11 mouse cellular contexts compared by ENCODE assay signal in the genomic region with DNA sequence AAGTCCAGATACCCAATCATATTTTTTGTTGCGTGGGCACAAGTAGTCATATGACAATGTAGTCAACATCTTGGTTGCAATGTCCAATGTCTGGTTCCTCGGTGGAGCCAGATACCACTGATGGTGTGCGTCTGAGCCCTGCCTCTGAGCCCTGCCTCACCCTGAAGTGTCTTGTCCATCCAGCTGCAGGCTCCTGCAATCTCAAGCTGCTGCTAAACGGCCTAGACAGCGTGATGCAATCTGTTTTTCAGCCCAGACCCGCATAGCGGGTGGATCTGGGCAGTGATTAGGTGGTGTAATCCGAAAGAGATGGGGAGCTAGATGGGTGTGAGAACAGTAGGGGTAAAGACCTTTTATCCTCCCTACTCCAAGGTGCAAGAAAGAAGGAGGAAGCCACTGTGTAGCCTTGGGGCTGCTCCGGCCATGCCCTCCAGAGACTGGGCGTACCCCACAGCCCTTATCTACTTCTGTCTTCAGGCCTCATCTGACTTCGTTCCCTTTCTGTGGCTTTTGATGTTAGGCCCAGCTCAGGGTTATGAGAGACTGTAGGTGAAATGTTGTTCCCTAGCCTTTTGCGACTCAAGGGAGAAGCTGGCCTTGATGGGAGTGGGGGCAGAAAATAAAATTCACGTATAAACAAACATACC.
A peak's percentile ranks its signal among the peaks of the same experiment; 100 is the strongest.
DNase-seq lines count a peak whose midpoint lies in the region; ATAC-seq and TF ChIP-seq lines count a peak whose summit lies in the region.
"Had no signal": no experiment of that assay in that cellular context is flagged by ENCODE, and none has a peak within 500 bp of the region (broad histone marks: within the 10 kb centered on the region; RNA-seq: fewer than 3 reads in every experiment).

No protein-coding gene starts in this region.

- WGBS in intestine, postnatal 0 days = 48% methylated on average over 13 of the region's 13 CpGs
- 44% methylated on average over 13 of the region's 13 CpGs for WGBS in small intestine, adult 2 months

- no peak overlapping the region for H3K27ac ChIP-seq in intestine, postnatal 0 days (ENCODE audit: low read depth, low read length)
- peak overlapping the region; percentile 29; the same call in 1 of the 2 replicates for H3K27ac ChIP-seq in small intestine, adult 2 months (ENCODE audit: insufficient read depth, low read depth, low read length)
- H3K27ac ChIP-seq: midbrain, embryonic 15.5 days had no signal

- peaks cover 12% of the 10 kb centered on the region for H3K4me1 ChIP-seq in intestine, postnatal 0 days (replicated peaks; ENCODE audit: control insufficient read depth, insufficient read depth, low read length)
- peaks cover 38% of the 10 kb centered on the region for H3K4me1 ChIP-seq in small intestine, adult 2 months (ENCODE audit: control insufficient read depth, insufficient read depth, insufficient read length, low read length)

- peak; percentile 66 for ATAC-seq in intestine, postnatal 0 days
- ATAC-seq: midbrain, embryonic 15.5 days had no signal

- no peak for TF ChIP-seq CTCF in intestine, postnatal 0 days (IDR thresholded peaks at IDR 0.05; ENCODE audit: low read depth)
- no peak for TF ChIP-seq CTCF in small intestine, adult 2 months (IDR thresholded peaks at IDR 0.05; ENCODE audit: extremely low read depth, insufficient read length, insufficient replicate concordance, low read depth, low read length)

- no peak overlapping the region for H3K9ac ChIP-seq in intestine, postnatal 0 days (ENCODE audit: low read depth, low read length)
- H3K9ac ChIP-seq: limb, embryonic 13.5 days; midbrain, embryonic 15.5 days had no signal

- DNase-seq in adrenal gland, adult (ENCODE audit: inconsistent age in 2 of 2, low spot score in 1 of 2) = peak; percentile 25 to 62
- no peak for DNase-seq in adrenal gland, adult 8-10 months
- peak; percentile 41 for DNase-seq in ovary, adult 18-20 months (ENCODE audit: low spot score)
- DNase-seq in ovary, postnatal 14 days (ENCODE audit: low spot score) = no peak
- DNase-seq in natural killer cell, adult 2 months (ENCODE audit: low spot score in 2 of 2) = no peak
- DNase-seq in embryo, embryonic 11 days = no peak
- DNase-seq: thymus, postnatal 25 days had no signal

- no peak overlapping the region for H3K4me2 ChIP-seq in intestine, postnatal 0 days (replicated peaks; ENCODE audit: low read depth)
- H3K4me2 ChIP-seq: limb, embryonic 13.5 days; midbrain, embryonic 15.5 days had no signal

- H3K4me3 ChIP-seq in intestine, postnatal 0 days (ENCODE audit: low read depth, low read length) = no peak overlapping the region
- no peak overlapping the region for H3K4me3 ChIP-seq in small intestine, adult 2 months (ENCODE audit: low read depth, low read length)
- H3K4me3 ChIP-seq: limb, embryonic 13.5 days; midbrain, embryonic 15.5 days had no signal

- TF ChIP-seq POLR2A in small intestine, adult 2 months (IDR thresholded peaks at IDR 0.05; ENCODE audit: low read depth, low read length) = no peak

- H3K36me3 ChIP-seq in intestine, postnatal 0 days (ENCODE audit: control insufficient read depth, insufficient read depth) = peaks cover 16% of the 10 kb centered on the region; the same call in 1 of the 2 replicates
- peaks cover 18% of the 10 kb centered on the region for H3K36me3 ChIP-seq in small intestine, adult 2 months (ENCODE audit: control insufficient read depth, insufficient read depth, low read length)
- H3K36me3 ChIP-seq: midbrain, embryonic 15.5 days had no signal

- no peaks in the 10 kb centered on the region for H3K9me3 ChIP-seq in intestine, postnatal 0 days (ENCODE audit: control insufficient read depth)
- H3K9me3 ChIP-seq: limb, embryonic 13.5 days; midbrain, embryonic 15.5 days had no signal

- no peaks in the 10 kb centered on the region for H3K27me3 ChIP-seq in intestine, postnatal 0 days (replicated peaks; ENCODE audit: control insufficient read depth, insufficient read depth, low read length)
- no peaks in the 10 kb centered on the region for H3K27me3 ChIP-seq in small intestine, adult 2 months (ENCODE audit: control insufficient read depth, insufficient read depth, low read length)
- H3K27me3 ChIP-seq: limb, embryonic 13.5 days; midbrain, embryonic 15.5 days had no signal

Comparison
In these comparisons a context has a peak if more than half of its experiments do, and no peak if none do; other contexts are left out.
1. DNase-seq: peak in adrenal gland, adult (2 of 2) and ovary, adult 18-20 months (single experiment); none in adrenal gland, adult 8-10 months (single experiment), ovary, postnatal 14 days (single experiment), natural killer cell, adult 2 months (0 of 2) and embryo, embryonic 11 days (single experiment).